Mouse (Mus musculus) olfactory bulb, adult 2 months (tissue): ENCODE measurements around the gene Nom1.

Source experiments
- CTCF ChIP-seq: fragments of 200-500 bp; IDR thresholded peaks from 2 replicates; pipeline ENCODE4 v1.5.1; 2012; ENCODE audit warnings: low read depth, mild to moderate bottlenecking, low read length, moderate library complexity; ENCODE audit not compliant: insufficient read depth
- POLR2A ChIP-seq: fragments of 200-500 bp; IDR thresholded peaks from 2 replicates; pipeline ENCODE4 v1.6.1; 2012; ENCODE audit warnings: mild to moderate bottlenecking, low read depth, low read length, moderate library complexity; ENCODE audit not compliant: insufficient read depth

GRCm38 (mm10) chr5:29484965-29485940, 50.8 kb downstream of the Nom1 start:
- TF ChIP-seq POLR2A (no peak), CTCF (no peak)
